7 mouse cellular contexts compared by ENCODE assay signal in genomic region chr3:14959586-14959985, GRCm38 (mm10).
DNase-seq lines count a peak whose midpoint lies in the region; ATAC-seq lines count a peak whose summit lies in the region.

No protein-coding gene starts in this region.

- H3K4me2 ChIP-seq in hindbrain, embryonic 12.5 days (replicated peaks) = no peak overlapping the region
- no peak overlapping the region for H3K4me2 ChIP-seq in heart, embryonic 12.5 days

- H3K27ac ChIP-seq in hindbrain, embryonic 12.5 days = no peak overlapping the region
- H3K27ac ChIP-seq in heart, embryonic 12.5 days (ENCODE audit: poor library complexity, severe bottlenecking) = no peak overlapping the region

- H3K36me3 ChIP-seq in hindbrain, embryonic 12.5 days = no peaks in the 10 kb centered on the region
- H3K36me3 ChIP-seq in heart, embryonic 12.5 days = no peaks in the 10 kb centered on the region

- no peak overlapping the region for H3K4me3 ChIP-seq in hindbrain, embryonic 12.5 days
- H3K4me3 ChIP-seq in heart, embryonic 12.5 days = no peak overlapping the region

- no peaks in the 10 kb centered on the region for H3K9me3 ChIP-seq in hindbrain, embryonic 12.5 days (replicated peaks)
- no peaks in the 10 kb centered on the region for H3K9me3 ChIP-seq in heart, embryonic 12.5 days (replicated peaks)

- DNase-seq in ES-CJ7 (ENCODE audit: low read depth, low spot score) (peak; percentile 80), ZHBTc4 (ENCODE audit: low read depth, low spot score) (peak; percentile 82), liver (no peak)
- no peak for DNase-seq in gastrocnemius, adult 18-20 months (ENCODE audit: low spot score)

- peak; percentile 72 for ATAC-seq in hindbrain, embryonic 12.5 days (ENCODE audit: low FRiP score)
- ATAC-seq in megakaryocyte progenitor cell, adult 5-6 weeks (replicated peaks; ENCODE audit: poor library complexity) = peak; percentile 55
- no peak for ATAC-seq in heart, embryonic 12.5 days (ENCODE audit: insufficient number of reproducible peaks, low FRiP score)

- H3K4me1 ChIP-seq in hindbrain, embryonic 12.5 days = peaks cover 6% of the 10 kb centered on the region; the same call in 1 of the 2 replicates
- H3K4me1 ChIP-seq in heart, embryonic 12.5 days (replicated peaks) = peaks cover 11% of the 10 kb centered on the region; the same call in 1 of the 2 replicates

- H3K9ac ChIP-seq in hindbrain, embryonic 12.5 days = no peak overlapping the region
- no peak overlapping the region for H3K9ac ChIP-seq in heart, embryonic 12.5 days

- 6% methylated on average over 1 of the region's 1 CpGs for WGBS in hindbrain, embryonic 12.5 days
- WGBS in heart, embryonic 12.5 days = 0% methylated on average over 1 of the region's 1 CpGs

- H3K27me3 ChIP-seq in hindbrain, embryonic 12.5 days = no peaks in the 10 kb centered on the region
- no peaks in the 10 kb centered on the region for H3K27me3 ChIP-seq in heart, embryonic 12.5 days (replicated peaks)

Comparison
In these comparisons a context has a peak if more than half of its experiments do, and no peak if none do; other contexts are left out.
1. DNase-seq: peak in ES-CJ7 (single experiment) and ZHBTc4 (single experiment); none in liver (single experiment) and gastrocnemius, adult 18-20 months (single experiment).